Mouse (Mus musculus) embryonic fibroblast, embryonic 13.5 days (primary cell): Measurements from ENCODE around the gene Dnmt1.
A peak's percentile ranks its signal among the peaks of the same experiment; 100 is the strongest.

ENCODE experiments used
- CTCF ChIP-seq: IDR thresholded peaks from 2 replicates; pipeline ENCODE4 v1.5.1; 2011; ENCODE audit warnings: mild to moderate bottlenecking, control low read depth, low read length, moderate library complexity, borderline replicate concordance; ENCODE audit not compliant: insufficient read depth
- POLR2A ChIP-seq: IDR thresholded peaks from 2 replicates; pipeline ENCODE4 v1.6.1; 2011; ENCODE audit warnings: low read depth, mild to moderate bottlenecking, control low read depth, low read length, moderate library complexity

DNA sequence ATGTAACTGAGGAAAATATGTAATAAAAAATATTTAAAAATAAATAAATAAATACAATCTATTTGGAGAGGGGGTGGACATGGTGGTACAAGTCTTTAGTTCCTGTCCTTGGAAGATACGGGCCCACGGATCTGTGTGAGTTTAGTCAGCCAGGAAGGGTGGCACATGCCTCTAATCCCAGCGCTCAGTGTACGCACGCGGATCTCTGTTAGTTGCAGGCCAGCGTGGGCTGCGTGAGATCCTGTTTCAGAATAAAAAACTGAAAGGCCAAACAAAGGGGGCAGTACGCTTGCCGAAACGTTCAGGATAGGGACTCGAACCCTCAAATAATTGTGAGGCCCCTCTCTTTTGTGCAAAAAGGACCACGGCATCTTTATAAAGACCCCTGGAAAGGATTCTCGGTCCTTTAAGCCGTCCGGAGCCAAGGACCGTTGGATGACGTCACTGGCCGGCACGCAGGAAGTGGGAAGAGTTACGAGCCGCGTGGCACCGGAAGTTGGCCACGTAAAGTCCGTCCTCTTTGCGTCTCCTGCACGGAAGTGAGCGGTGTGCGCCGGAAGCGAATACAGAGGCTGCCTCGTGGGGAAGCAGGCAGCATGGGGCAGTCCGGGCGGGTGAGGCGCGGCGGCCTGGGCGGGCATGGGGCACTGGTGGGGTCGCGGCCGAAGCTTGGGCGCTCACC lies 71.8 kb downstream of the Dnmt1 start, which contains the start of gene Ppan:
- TF ChIP-seq CTCF (no peak), POLR2A (peak; percentile 87)
